Mouse (Mus musculus) lung, embryonic 14.5 days (tissue): Measurements from ENCODE around the gene Thada. TPM values are rescaled to one million over a fixed set of nuclear protein-coding genes. Genes with fewer than 3 reads are reported as not detected.

Experiments
- ATAC-seq: fragments of 200-750 bp; cut with Nextera tagmentation; 2 replicates; pipeline ENCODE4 v1.8.0; 2017; ENCODE audit warnings: mild to moderate bottlenecking, moderate TSS enrichment, moderate library complexity; ENCODE audit not compliant: insufficient read depth
- DNase-seq: peaks from one replicate; pipeline ENCODE4 v3.0.0-alpha.2; 2015
- H3K27ac ChIP-seq: fragments of 300-500 bp; sonication (generic); 2 replicates; pipeline ENCODE4 v1.5.1; 2014; ENCODE audit warnings: low read depth, mild to moderate bottlenecking, moderate library complexity
- H3K27me3 ChIP-seq: fragments of 300-500 bp; sonication (generic); 2 replicates; pipeline ENCODE4 v1.6.1; 2014; ENCODE audit warnings: low read length, control low read depth; ENCODE audit not compliant: insufficient read depth
- H3K36me3 ChIP-seq: fragments of 300-500 bp; sonication (generic); 2 replicates; pipeline ENCODE4 v1.6.1; 2014; ENCODE audit warnings: control low read depth; ENCODE audit not compliant: insufficient read depth
- H3K4me1 ChIP-seq: fragments of 300-500 bp; sonication (generic); 2 replicates; pipeline ENCODE4 v1.6.1; 2014; ENCODE audit warnings: antibody characterized with exemption, control low read depth; ENCODE audit not compliant: insufficient read depth
- H3K4me2 ChIP-seq: fragments of 300-500 bp; sonication (generic); 2 replicates; pipeline ENCODE4 v1.6.1; 2014; ENCODE audit warnings: mild to moderate bottlenecking
- H3K4me3 ChIP-seq: fragments of 300-500 bp; sonication (generic); 2 replicates; pipeline ENCODE4 v1.5.1; 2014; ENCODE audit warnings: low read depth, low read length
- H3K9ac ChIP-seq: fragments of 300-500 bp; sonication (generic); 2 replicates; pipeline ENCODE4 v1.6.1; 2014
- H3K9me3 ChIP-seq: fragments of 300-500 bp; sonication (generic); 2 replicates; pipeline ENCODE4 v1.6.1; 2016; ENCODE audit warnings: low read depth, low read length, control low read depth
- CTCF ChIP-seq: IDR thresholded peaks from 2 replicates; pipeline ENCODE4 v1.5.1; 2016; ENCODE audit warnings: antibody characterized with exemption, low read depth
- WGBS: fragments of 180-500 bp; shearing (Covaris S2); extraction: QIAGEN DNeasy Blood & Tissue Kit; methylation state at CpG from one replicate; pipeline ENCODE4 v1.1.7; 2014; 5-methylcytosine and 5-hydroxymethylcytosine counted together
- polyA plus RNA-seq: library from polyadenylated mRNA; unstranded; fragments of >200 nt; fragmentation: Nextera tagmentation; extraction: Ambion mirVana; gene quantifications from 2 replicates; pipeline ENCODE4 v1.2.1, GENCODE M21; 2014

Thada gene
- polyA plus RNA-seq, 1 experiment from 2014 or later = 14.5 TPM

GRCm38 (mm10) chr17:84195835-84196234, 270.2 kb downstream of the Thada start:
- H3K4me3 ChIP-seq = no peak overlapping the region
- peaks cover 14% of the 10 kb centered on the region; the same call in 1 of the 2 replicates for H3K36me3 ChIP-seq
- H3K9ac ChIP-seq = no peak overlapping the region
- H3K4me2 ChIP-seq = no peak overlapping the region
- H3K9me3 ChIP-seq = no peaks in the 10 kb centered on the region
- DNase-seq = no peak
- 77% methylated on average over 3 of the region's 3 CpGs for WGBS
- 0 out of 2 replicates have a peak, but pooled peaks cover 4% of the 10 kb centered on the region for H3K4me1 ChIP-seq
- ATAC-seq = no peak
- no peaks in the 10 kb centered on the region for H3K27me3 ChIP-seq
- H3K27ac ChIP-seq = no peak overlapping the region
- TF ChIP-seq CTCF = no peak

- Histone ChIP-seq H3K4me1 (0 out of 2 replicates have a peak, but pooled peaks cover 4% of the 10 kb centered on the region), H3K36me3 (peaks cover 14% of the 10 kb centered on the region; the same call in 1 of the 2 replicates), H3K27ac (no peak overlapping the region), H3K9me3 (no peaks in the 10 kb centered on the region), H3K4me2 (no peak overlapping the region), H3K4me3 (no peak overlapping the region), H3K9ac (no peak overlapping the region), H3K27me3 (no peaks in the 10 kb centered on the region)
- no peak for ATAC-seq
- peak; percentile 32 for TF ChIP-seq CTCF
- DNase-seq = no peak
- 24% methylated on average over 4 of the region's 4 CpGs for WGBS
Measured at GRCm38 (mm10) chr17:84195003-84195395, 271.0 kb downstream of the Thada start.

GRCm38 (mm10) chr17:84194282-84195002, 271.6 kb downstream of the Thada start:
- DNase-seq = no peak
- H3K27me3 ChIP-seq = no peaks in the 10 kb centered on the region

DNA sequence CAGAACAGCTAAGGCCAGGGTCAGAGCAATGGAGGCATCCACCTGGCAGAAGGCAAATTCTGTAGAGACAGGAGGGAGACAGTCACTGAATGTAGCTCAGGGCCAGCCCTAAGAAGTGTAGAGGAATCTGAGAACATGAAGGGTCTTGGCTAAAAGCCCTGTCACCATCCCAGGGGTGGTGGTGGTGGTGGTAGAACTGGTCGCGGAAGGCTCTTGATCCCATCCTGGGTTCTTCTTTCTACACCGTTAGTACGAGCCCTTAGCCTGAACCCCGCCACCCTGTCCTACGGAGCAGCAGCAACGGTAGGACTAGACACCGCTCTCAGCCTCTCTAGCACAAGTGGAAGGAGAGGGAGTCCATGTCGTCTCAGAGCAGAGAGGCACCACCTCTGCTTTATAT, 272.6 kb downstream of the Thada start:
- TF ChIP-seq CTCF = no peak
- no peak overlapping the region for H3K4me2 ChIP-seq
- DNase-seq = no peak
- no peak overlapping the region for H3K9ac ChIP-seq
- H3K27ac ChIP-seq = no peak overlapping the region
- H3K4me3 ChIP-seq = no peak overlapping the region
- H3K27me3 ChIP-seq = no peaks in the 10 kb centered on the region
- WGBS = 82% methylated on average over 9 of the region's 9 CpGs
- no peaks in the 10 kb centered on the region for H3K9me3 ChIP-seq
- peaks cover 11% of the 10 kb centered on the region for H3K4me1 ChIP-seq
- no peak for ATAC-seq
- H3K36me3 ChIP-seq = peaks cover 14% of the 10 kb centered on the region; the same call in 1 of the 2 replicates

More at GRCm38 (mm10) chr17:84194282-84195002, 271.6 kb downstream of the Thada start:
- 78% methylated on average over 4 of the region's 4 CpGs for WGBS
- no peak overlapping the region for H3K9ac ChIP-seq
- 0 out of 2 replicates have a peak, but pooled peaks cover 4% of the 10 kb centered on the region for H3K4me1 ChIP-seq
- no peaks in the 10 kb centered on the region for H3K9me3 ChIP-seq
- no peak overlapping the region for H3K4me2 ChIP-seq
- no peak overlapping the region for H3K27ac ChIP-seq
- TF ChIP-seq CTCF = no peak
- no peak for ATAC-seq
- no peak overlapping the region for H3K4me3 ChIP-seq
- peaks cover 14% of the 10 kb centered on the region; the same call in 1 of the 2 replicates for H3K36me3 ChIP-seq

GRCm38 (mm10) chr17:84191946-84192345, 274.1 kb downstream of the Thada start:
- ATAC-seq (no peak), DNase-seq (no peak)
- Histone ChIP-seq H3K4me3 (no peak overlapping the region), H3K36me3 (peaks cover 14% of the 10 kb centered on the region; the same call in 1 of the 2 replicates), H3K27ac (no peak overlapping the region), H3K4me1 (peaks cover 7% of the 10 kb centered on the region), H3K9ac (no peak overlapping the region), H3K27me3 (no peaks in the 10 kb centered on the region), H3K4me2 (no peak overlapping the region), H3K9me3 (no peaks in the 10 kb centered on the region)
- TF ChIP-seq CTCF = no peak
- WGBS = 82% methylated on average over 4 of the region's 4 CpGs

GRCm38 (mm10) chr17:84190885-84191284, 275.1 kb downstream of the Thada start:
- Histone ChIP-seq H3K27ac (no peak overlapping the region), H3K4me3 (no peak overlapping the region), H3K9ac (no peak overlapping the region), H3K36me3 (peaks cover 24% of the 10 kb centered on the region), H3K4me2 (no peak overlapping the region), H3K27me3 (no peaks in the 10 kb centered on the region), H3K9me3 (no peaks in the 10 kb centered on the region), H3K4me1 (peaks cover 7% of the 10 kb centered on the region)
- peak; percentile 95 for TF ChIP-seq CTCF
- 24% methylated on average over 8 of the region's 8 CpGs for WGBS
- ATAC-seq (no peak), DNase-seq (peak; percentile 96)

DNA sequence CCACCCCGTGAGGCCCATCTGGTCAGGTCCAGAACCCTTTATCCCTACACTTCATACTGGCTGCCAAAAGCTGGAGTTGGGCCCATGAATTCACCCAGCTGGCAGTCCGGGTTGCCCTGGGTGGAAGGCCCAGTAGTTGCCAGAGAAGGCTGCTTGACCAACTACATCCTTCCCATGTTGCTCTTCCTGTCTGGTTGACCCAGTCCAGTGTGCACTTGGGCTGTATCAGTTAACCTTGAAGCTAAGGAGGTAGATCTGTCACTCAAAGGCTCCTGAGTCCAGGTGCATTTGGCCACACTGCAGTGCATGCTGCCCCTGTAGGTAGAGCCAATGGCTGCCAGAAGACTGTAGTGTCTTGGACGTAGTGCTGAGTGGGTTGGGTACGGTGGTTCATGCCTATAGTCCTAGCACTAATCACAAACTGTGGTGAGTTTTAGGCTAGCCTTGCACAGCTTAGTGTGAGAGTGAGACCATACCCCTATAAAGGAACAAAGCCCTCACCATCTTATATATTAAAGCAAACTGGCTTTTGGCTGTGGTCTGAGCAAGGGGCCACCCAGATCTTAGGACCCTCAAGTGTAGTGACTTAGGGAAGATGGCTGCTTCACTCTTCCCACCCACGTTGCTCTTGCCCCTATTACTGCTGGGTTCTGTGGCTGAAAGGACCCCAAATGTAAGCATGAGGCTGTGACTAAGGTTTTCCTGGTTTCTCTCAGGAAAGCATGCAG, 276.7 kb downstream of the Thada start:
- no peak for TF ChIP-seq CTCF
- DNase-seq = no peak
- H3K27ac ChIP-seq = peak overlapping the region; percentile 99
- no peak for ATAC-seq
- H3K4me1 ChIP-seq = peaks cover 7% of the 10 kb centered on the region
- H3K27me3 ChIP-seq = no peaks in the 10 kb centered on the region
- no peaks in the 10 kb centered on the region for H3K9me3 ChIP-seq
- peaks cover 35% of the 10 kb centered on the region for H3K36me3 ChIP-seq
- H3K4me2 ChIP-seq = peak overlapping the region; percentile 96
- 65% methylated on average over 5 of the region's 5 CpGs for WGBS
- peak overlapping the region; percentile 93 for H3K4me3 ChIP-seq
- peak overlapping the region; percentile 84 for H3K9ac ChIP-seq
